In the genomic region with DNA sequence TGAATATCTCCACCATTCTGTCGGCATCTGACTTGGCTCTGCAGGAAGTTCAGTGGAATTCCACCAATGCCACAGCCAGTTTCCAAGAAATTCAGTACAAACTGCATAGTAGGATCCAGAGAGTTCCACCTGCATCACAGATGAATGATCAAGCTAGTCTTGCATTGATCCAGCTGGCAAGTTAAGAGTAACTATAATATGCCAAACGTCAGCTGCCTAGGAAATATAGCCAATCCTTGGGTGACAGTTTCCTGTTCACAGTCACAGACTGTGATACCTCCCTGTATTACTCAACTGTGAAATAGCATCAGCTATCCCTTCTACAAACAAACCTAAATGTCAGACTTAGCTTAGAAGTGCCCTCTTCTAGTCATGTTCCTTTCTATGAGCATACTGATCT, we compare ENCODE assay signal across 22 mouse cellular contexts.
DNase-seq lines count a peak whose midpoint lies in the region; ATAC-seq and TF ChIP-seq lines count a peak whose summit lies in the region.
"Had no signal": no experiment of that assay in that cellular context is flagged by ENCODE, and none has a peak within 500 bp of the region (broad histone marks: within the 10 kb centered on the region; RNA-seq: fewer than 3 reads in every experiment).

No protein-coding gene starts in this region.

- no peak overlapping the region for H3K9ac ChIP-seq in forebrain, embryonic 14.5 days (ENCODE audit: low read length)
- no peak overlapping the region for H3K9ac ChIP-seq in forebrain, embryonic 11.5 days (ENCODE audit: low read length)
- H3K9ac ChIP-seq in forebrain, postnatal 0 days: no peak overlapping the region
- H3K9ac ChIP-seq: embryonic facial prominence, embryonic 12.5 days had no signal

- ATAC-seq in forebrain, embryonic 14.5 days: 0 out of 2 replicates have a peak, but pooled peaks have one; percentile 40
- ATAC-seq in forebrain, embryonic 11.5 days (replicated peaks; ENCODE audit: low FRiP score): no peak
- ATAC-seq in frontal cortex, adult (ENCODE audit: low TSS enrichment): peak; percentile 31; the same call in 1 of the 2 replicates
- peak; percentile 69 for ATAC-seq in forebrain, postnatal 0 days
- ATAC-seq: activated CD4-positive, CD25-positive, alpha-beta regulatory T cell, adult 4 months; Patski had no signal

- no peak overlapping the region for H3K4me3 ChIP-seq in forebrain, embryonic 14.5 days (ENCODE audit: low read depth, low read length)
- no peak overlapping the region for H3K4me3 ChIP-seq in forebrain, embryonic 11.5 days (ENCODE audit: low read depth, low read length)
- no peak overlapping the region for H3K4me3 ChIP-seq in forebrain, postnatal 0 days (ENCODE audit: low read depth, low read length)
- H3K4me3 ChIP-seq: embryonic facial prominence, embryonic 10.5 days; embryonic facial prominence, embryonic 12.5 days had no signal

- intact Hi-C loops in heart, postnatal 36 days (cut with DNase I): no loop called here

- peak; percentile 47 for DNase-seq in forebrain, embryonic 14.5 days (ENCODE audit: low spot score)
- no peak for DNase-seq in forebrain, embryonic 11.5 days (ENCODE audit: low spot score)
- no peak for DNase-seq in frontal cortex, postnatal 25 days (ENCODE audit: low spot score in 2 of 2)
- DNase-seq in brain, embryonic 14.5 days (ENCODE audit: low read depth): peak; percentile 46
- DNase-seq in forebrain, postnatal 0 days: peak; percentile 56
- no peak for DNase-seq in heart, postnatal 36 days
- no peak for DNase-seq in urinary bladder, postnatal 36 days (ENCODE audit: low spot score in 2 of 2)
- DNase-seq: adrenal gland, adult 8-10 months; adrenal gland, postnatal 14 days; adrenal gland, postnatal 36 days; cerebellum, adult 11-12 months; cerebellum, adult 2 months; cerebellum, adult 9-10 months; cerebellum, postnatal 10 days; cerebellum, postnatal 25 days had no signal

- H3K4me2 ChIP-seq in forebrain, embryonic 14.5 days (ENCODE audit: low read length): no peak overlapping the region
- H3K4me2 ChIP-seq in forebrain, embryonic 11.5 days (ENCODE audit: low read depth, low read length, severe bottlenecking): no peak overlapping the region
- H3K4me2 ChIP-seq in forebrain, postnatal 0 days (ENCODE audit: low read depth): no peak overlapping the region
- H3K4me2 ChIP-seq: embryonic facial prominence, embryonic 12.5 days had no signal

- TF ChIP-seq CTCF in brain, embryonic 14.5 days (IDR thresholded peaks at IDR 0.05; ENCODE audit: borderline replicate concordance, extremely low read depth, insufficient read depth, insufficient read length): no peak
- TF ChIP-seq CTCF in forebrain, postnatal 0 days (IDR thresholded peaks at IDR 0.05; ENCODE audit: low read depth): no peak

- H3K4me1 ChIP-seq in forebrain, embryonic 14.5 days (ENCODE audit: control insufficient read depth, insufficient read depth, low read length): no peaks in the 10 kb centered on the region
- H3K4me1 ChIP-seq in forebrain, embryonic 11.5 days (replicated peaks; ENCODE audit: control insufficient read depth, insufficient read depth, low read length): no peaks in the 10 kb centered on the region
- H3K4me1 ChIP-seq in forebrain, postnatal 0 days (ENCODE audit: insufficient read depth): no peaks in the 10 kb centered on the region
- H3K4me1 ChIP-seq: embryonic facial prominence, embryonic 10.5 days; embryonic facial prominence, embryonic 12.5 days had no signal

- H3K9me3 ChIP-seq in forebrain, embryonic 14.5 days (replicated peaks; ENCODE audit: control insufficient read depth, low read length): no peaks in the 10 kb centered on the region
- H3K9me3 ChIP-seq in forebrain, embryonic 11.5 days (ENCODE audit: control insufficient read depth, low read length): no peaks in the 10 kb centered on the region
- no peaks in the 10 kb centered on the region for H3K9me3 ChIP-seq in forebrain, postnatal 0 days (ENCODE audit: low read length)
- H3K9me3 ChIP-seq: embryonic facial prominence, embryonic 10.5 days; embryonic facial prominence, embryonic 12.5 days; G1E had no signal

- no peaks in the 10 kb centered on the region for H3K27me3 ChIP-seq in forebrain, embryonic 14.5 days (replicated peaks; ENCODE audit: control insufficient read depth, insufficient read depth, low read length)
- no peaks in the 10 kb centered on the region for H3K27me3 ChIP-seq in forebrain, embryonic 11.5 days (ENCODE audit: control insufficient read depth, insufficient read depth, low read length)
- H3K27me3 ChIP-seq in forebrain, postnatal 0 days (ENCODE audit: insufficient read depth, low read length): no peaks in the 10 kb centered on the region
- H3K27me3 ChIP-seq: CH12.LX; embryonic facial prominence, embryonic 12.5 days; Patski had no signal

- WGBS in forebrain, embryonic 14.5 days: 81% methylated on average over 2 of the region's 2 CpGs
- 82% methylated on average over 2 of the region's 2 CpGs for WGBS in forebrain, embryonic 11.5 days
- 71% methylated on average over 2 of the region's 2 CpGs for WGBS in forebrain, postnatal 0 days

- no peaks in the 10 kb centered on the region for H3K36me3 ChIP-seq in forebrain, embryonic 14.5 days (ENCODE audit: control insufficient read depth, insufficient read depth, low read length)
- no peaks in the 10 kb centered on the region for H3K36me3 ChIP-seq in forebrain, embryonic 11.5 days (ENCODE audit: control insufficient read depth, insufficient read depth, low read length)
- no peaks in the 10 kb centered on the region for H3K36me3 ChIP-seq in forebrain, postnatal 0 days (ENCODE audit: insufficient read depth)
- H3K36me3 ChIP-seq: embryonic facial prominence, embryonic 10.5 days; embryonic facial prominence, embryonic 12.5 days; G1E had no signal

- no peak overlapping the region for H3K27ac ChIP-seq in forebrain, embryonic 14.5 days (ENCODE audit: low read depth, low read length)
- H3K27ac ChIP-seq in forebrain, embryonic 11.5 days (ENCODE audit: low read depth, low read length): no peak overlapping the region
- H3K27ac ChIP-seq in forebrain, postnatal 0 days (ENCODE audit: low read depth, low read length): no peak overlapping the region
- H3K27ac ChIP-seq: embryonic facial prominence, embryonic 10.5 days; embryonic facial prominence, embryonic 12.5 days had no signal

- no peak for TF ChIP-seq POLR2A in brain, embryonic 14.5 days (IDR thresholded peaks at IDR 0.05; ENCODE audit: borderline replicate concordance, extremely low read depth, insufficient read depth, insufficient read length, poor library complexity, severe bottlenecking)

Comparison
In these comparisons a context has a peak if more than half of its experiments do, and no peak if none do; other contexts are left out.
1. DNase-seq: peak in forebrain, embryonic 14.5 days (single experiment), brain, embryonic 14.5 days (single experiment) and forebrain, postnatal 0 days (single experiment); none in forebrain, embryonic 11.5 days (single experiment), frontal cortex, postnatal 25 days (0 of 2), heart, postnatal 36 days (0 of 2) and urinary bladder, postnatal 36 days (0 of 2).